Mouse (Mus musculus) embryo, embryonic 10 days (tissue): ENCODE results near the gene Ssbp3.

Source experiments
- DNase-seq: peaks from one replicate; pipeline ENCODE4 v3.0.0-alpha.2; 2015; ENCODE audit warnings: low spot score

The Ssbp3 gene

DNA sequence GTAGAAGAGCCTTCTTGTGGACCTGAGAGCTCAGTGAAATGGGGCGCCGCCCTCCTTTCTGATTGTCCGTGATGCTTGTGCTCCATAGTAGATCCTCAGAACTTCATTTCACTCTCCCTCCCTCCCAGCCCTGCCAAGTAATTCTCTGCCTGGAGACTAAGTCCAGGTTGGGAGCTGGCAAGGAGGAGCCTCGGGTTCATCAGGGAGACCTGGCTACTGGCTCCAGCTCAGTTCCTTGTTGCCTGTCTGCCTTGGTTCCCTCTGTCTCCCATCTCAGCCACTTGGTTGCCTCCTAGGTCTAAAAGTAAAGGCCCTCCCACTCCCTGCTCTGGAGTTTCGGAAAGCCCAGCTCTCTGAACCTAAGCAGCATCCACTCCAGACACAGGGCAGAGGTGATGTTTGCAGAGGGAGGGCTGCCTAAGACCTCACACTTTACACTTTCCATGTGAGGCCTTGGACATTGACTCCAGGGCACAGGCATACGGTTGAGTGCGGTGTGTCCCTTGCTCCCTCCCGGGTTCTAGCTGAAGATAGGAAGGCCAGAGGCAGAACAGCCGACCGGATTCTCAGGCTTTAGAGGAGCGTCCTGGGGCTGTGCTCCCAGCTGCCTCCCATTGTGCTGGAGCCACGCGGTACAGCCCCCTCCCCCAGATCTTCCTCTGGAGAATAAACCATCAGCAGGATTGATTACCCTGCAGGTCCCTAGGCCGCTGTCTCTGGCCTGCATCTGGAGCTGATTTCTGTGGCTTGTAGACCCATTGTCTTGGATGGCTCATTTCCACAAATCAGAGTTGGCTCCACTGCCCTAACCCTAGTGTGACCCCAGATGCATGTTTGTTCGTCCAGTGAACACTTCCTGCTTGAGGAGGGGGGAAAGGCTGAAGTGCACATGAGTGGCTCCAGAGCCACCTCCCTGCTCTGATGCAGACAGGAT lies 75.7 kb downstream of the Ssbp3 start:
- peak; percentile 90 for DNase-seq

DNA sequence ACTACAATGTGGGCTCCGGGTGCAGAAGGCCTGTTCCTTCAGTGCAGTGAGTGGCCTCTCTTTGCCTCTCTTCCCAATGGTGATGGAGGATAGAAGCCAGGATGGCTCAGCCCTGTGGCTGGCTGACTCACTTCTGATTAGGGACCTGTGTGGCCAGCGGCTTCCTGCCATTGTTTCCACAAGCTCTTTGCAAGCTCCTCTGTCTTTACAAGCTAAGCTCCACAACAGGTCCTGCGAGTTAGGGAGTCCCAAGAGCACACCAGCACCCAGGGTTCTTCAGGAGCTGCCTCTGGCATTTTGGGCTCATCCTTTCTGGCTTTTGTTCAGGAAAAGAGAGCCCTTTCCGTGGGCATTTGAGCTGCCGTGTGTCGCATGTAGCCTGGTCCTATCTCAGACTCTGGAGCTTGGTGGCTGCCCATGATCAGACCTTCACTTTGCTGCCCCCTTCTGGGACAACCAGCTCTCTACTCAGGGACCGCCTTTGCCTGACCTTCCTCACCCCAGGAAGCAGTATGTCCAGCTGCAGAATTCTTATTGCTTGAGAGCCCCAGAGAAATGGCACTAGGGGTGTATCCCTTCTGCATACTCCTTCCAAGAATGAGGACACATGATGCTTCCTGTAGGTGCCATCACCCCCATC lies 77.3 kb downstream of the Ssbp3 start:
- peak; percentile 91 for DNase-seq

DNA sequence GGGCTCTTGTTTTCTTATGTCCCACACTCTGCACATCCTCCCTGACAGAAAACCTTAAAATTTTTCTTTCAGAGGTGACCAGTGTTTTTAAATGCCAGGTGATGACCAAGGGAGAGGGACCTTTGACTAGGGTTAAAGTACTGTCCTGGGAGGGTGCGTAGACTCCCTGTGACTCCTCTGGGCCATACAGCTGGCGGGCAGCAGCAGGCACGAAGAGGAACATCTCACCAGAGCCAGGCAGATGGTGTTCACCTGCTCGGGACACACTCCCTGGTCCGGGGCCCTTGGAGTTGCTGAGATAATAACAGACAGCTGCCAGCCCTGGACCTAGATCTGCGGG lies 78.4 kb downstream of the Ssbp3 start:
- no peak for DNase-seq

DNA sequence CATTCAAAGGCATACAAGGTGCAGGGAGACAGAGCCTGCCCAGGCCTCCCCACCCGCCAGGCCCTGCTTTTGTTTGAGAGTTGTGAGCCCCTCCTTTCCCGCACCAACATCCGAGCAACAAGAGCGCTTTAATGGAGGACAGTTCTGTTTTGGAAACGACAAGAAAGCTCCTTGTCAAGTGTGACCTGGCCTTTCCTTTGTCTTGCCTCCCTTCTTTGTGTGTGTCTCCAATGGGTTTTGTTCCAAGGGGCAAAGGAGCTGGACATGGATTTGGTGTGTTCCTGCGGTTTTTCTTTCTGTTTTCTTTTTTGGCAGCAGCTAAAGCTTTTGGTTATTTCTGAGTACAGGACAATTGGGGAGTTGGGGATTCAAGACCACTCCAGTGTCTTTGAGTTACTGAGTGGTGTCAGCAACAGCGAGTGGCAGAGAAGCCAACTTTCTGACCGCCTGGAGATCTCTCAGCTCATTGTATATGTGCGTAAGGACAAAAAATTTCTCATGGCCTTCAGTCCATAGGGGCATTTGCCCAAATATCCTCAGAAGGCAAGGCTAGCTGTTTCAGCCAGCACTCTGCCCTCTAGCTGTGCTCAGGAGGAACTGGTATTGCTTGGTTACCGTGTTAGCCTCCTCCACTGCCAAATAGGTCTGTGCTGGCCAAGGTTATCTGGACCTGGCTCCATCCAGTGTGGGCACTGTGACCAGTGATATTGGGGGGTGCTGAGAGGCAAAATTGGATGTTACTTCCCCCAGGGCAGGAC lies 78.9 kb downstream of the Ssbp3 start:
- peak; percentile 82 for DNase-seq

DNA sequence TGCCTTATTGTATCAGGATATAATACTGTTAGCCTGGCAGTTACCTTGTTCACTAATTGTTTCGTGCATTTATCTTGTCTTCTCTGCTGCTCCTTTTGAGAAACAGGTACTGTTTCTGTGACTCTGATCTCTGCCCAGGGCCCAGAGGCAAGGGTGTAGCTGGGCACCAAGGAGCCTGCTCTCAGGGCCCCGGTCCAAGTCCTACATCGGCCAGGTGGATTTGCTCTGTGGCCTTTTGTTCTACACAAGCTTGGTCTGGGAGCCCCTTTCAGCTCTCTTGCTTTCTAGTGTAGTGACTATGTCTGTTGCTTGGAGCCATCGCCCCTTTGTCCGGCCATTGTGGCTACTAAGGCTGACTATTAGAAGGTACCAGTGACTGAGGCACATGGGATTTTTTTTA lies 82.6 kb downstream of the Ssbp3 start:
- no peak for DNase-seq

DNA sequence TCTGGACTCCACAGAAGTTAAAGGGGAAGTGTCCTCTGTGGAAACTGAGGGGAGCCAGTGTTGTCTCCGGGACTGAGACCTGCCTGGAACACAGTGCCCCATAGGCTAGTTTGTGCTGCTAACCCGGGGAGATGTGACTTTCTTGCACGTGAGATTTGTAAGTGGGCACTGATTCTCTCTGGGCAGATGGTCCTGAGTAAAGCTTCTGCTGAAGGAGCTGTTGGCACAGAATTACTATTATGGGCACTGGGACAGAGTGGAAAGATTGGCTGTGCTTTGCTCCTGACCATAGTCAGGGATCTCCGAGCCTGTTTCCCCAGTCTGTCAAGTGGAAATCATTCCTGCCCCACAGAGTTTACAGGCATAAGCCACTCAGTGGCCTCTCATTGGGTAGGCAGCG lies 83.8 kb downstream of the Ssbp3 start:
- DNase-seq = no peak

DNA sequence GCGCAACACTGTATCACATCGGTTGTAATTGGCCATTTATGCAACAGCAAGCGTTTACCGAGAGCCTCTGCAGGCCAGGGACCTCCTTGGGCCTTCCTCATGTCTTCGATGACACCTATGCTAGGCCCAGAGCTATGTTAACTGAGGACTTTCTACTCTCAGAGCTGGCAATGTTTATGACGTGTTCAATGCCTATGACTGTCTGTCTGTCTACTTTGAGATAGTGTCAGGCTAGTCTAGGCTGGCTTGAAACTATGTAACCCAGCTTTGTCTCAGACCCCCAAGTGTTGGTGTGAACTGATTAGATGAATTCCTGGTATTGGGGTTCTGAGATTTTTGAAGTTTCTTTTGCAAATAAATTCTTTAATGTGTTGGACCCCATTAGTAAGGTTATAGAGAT lies 84.6 kb downstream of the Ssbp3 start:
- DNase-seq = no peak

DNA sequence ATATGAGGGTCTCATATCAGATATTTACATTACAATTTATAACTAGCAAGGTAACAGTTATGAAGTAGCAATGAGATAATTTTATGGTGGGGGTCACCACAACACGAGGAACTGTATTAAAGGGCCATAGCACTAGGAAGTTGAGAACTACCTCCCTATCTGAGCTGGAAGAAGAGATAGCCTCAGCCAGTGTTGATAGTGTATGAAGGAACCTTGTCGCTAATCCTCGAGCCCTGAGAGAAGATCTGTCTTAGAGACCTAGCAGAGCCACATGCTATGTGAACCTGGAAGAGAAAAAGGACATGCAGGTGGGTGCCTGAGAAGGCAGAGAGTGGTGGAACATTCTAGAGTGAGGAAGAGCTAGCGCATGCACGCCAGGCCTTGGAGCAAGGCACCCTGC lies 85.0 kb downstream of the Ssbp3 start:
- no peak for DNase-seq

DNA sequence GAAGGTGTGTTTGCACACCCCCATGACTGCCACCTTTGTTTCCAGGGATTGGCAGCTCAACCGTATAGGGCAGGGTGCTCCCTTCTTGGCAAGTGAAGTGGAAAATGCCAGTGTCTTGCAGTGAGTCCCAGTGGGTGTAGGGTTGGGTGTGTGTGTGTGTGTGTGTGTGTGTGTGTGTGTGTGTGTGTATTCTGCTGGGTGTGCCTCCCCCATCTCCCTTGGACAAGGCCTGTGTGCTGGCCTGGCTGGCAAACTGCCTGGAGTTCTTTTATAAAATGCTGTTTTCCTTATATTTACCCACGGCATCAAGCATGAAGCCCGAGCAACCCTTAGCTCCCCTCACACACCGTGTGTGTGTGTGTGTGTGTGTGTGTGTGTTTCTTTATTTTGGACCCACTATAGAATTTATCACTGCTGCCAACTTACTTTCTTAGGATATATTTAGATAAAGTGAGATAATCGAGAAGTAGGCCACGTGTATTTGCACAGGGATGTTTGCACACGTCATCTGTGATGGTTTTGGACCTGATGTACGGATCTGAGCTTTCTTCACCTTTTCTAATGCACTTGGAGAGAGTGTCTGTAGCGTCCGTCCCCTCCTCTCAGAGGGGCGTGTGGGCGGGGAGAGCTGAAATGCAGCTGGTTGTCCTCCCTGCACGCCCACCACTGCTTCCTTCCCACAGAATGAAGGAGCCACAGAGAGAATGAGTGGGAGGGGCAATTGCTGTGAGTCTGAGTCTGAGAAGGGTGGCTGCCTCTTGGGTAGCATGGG lies 86.0 kb downstream of the Ssbp3 start:
- DNase-seq = no peak

DNA sequence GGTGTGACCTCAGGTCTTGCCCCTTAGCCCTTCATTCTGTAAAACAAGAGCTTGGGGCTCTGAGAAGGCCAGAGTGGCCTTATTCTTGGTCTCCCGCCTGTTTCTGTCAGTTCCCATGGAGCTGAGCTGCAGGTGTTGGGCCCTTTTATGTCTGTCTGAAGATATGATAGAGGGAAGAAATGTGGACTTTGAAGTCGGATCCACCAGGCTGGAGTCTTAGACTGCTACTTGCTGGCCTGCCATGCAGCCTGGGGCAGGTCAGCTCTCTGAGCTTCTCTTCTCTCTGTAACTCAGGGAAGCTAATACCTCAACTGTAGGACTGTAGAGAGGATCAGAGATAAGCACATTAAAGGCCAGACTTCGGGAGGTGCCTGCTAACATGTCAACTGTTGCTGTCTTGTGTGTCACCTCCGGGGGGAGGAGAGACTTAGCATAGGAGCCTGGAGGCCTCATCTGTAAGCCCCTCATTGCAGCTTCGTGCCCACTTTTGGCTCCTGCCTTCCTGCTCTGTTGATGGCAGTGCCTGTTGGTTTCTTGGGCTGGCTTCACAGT lies 90.8 kb downstream of the Ssbp3 start:
- DNase-seq = no peak

DNA sequence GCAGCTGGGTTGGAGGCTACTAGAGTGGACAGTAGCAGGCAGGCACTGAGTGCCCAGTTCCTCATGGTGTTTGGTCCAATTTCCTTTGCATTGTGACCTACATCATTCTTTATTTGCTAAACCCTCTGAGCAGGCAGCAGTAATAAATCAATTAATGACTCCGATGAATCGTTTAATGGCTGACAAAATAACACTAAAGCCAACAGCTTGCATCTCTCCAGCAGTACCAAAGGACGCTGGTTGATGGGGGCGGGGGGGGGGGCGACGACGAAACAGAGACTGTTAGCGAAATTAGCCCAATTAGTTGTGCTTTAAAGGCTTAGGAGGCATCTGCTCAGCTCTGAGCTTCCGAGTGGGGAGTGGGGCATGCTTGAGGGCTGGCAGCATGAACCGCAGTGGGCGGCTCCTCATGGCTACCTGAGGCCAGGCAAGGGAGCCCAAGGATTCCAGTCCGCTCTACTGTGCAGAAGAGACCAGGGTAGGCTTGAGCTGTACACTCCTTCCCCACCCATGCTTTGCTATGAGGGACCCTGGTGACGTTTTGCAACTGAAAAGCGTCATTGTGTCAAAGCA lies 91.5 kb downstream of the Ssbp3 start:
- no peak for DNase-seq

DNA sequence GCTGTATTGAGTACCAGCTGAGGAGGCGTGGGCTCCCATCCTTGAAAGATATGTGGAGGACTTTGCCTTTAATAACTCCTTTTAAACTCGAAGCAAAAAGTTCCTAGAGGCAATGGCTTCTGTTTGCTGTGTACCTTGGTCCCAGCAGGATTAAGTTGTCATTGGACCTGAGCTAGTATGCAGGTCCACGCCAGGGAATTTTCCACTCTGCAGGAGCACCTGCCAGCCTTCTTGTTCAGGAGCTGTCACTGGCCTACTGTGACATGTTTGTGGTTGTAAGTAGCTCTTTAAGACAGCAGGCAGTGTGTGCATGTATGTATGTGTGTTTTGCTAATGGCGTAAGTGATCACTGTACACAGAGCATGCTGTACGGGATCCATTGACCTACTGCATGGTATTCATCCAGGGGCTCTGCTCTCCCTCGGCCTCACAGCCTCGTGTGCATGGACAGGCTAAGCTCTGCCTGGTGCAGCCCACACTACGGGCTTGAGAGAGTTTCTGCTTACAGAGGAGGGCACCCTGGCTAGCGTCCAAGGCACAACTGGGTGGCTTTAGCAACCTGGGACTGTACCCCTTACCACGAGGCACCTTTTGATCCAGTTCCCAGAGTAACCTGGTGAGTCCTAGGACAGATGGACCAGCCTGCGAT lies 92.1 kb downstream of the Ssbp3 start:
- no peak for DNase-seq

DNA sequence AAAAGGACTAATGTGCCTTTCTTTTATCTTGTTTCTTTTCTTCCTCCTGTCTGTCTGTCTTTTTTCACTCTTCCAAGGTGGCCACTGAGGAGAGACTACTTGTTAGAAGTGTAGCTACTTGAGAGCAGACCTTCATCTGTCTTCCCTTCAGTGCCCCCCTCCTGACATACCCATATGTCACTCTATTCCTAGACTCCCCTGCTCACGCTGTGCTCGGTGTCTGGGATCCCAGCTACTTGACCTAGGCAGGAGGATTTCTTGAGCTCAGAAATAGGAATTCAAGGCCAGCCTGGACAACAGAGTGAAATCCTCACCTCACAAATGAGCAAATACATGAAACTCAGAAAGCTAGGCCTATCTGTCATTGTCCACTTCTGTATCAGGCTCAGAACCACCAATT lies 92.7 kb downstream of the Ssbp3 start:
- no peak for DNase-seq

DNA sequence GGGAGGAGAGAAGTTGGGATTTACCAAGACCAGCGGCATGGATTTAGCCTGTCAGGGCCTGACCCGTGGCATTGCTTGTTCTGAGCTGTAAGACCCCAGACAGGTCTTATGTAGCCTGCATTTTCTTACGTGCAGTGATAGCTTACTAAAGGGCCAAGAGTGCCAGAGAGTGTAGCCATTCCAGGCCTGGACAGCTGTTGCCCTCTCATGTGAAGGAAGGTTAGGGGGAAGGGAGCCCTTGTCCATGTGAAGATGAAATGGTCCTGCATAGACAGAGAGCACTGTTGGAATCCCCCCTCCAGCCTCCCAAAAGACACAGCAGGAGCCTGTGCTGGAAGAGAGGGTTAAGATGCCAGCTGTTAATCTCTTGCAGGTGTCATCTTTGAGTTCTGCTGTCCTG lies 93.3 kb downstream of the Ssbp3 start:
- no peak for DNase-seq

DNA sequence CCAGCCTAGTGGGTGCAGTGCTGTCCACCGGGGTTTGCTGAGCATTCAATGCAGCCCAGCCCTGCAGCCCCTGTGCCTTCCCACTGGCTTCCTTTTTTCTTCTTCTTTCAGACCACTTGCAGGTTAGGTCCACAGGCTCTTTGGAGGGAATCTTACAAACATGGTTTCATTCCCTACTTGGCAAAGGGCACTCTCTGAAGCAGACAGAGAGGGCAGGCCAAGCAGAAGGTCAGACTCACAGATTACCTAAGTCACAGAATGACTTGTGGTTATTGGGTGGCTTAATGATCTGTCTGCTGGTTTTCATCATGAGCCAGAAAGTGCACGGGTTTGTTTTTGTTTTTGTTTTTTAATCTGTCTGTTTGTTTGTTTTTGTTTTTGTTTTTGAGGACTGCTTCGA lies 93.8 kb downstream of the Ssbp3 start:
- no peak for DNase-seq

DNA sequence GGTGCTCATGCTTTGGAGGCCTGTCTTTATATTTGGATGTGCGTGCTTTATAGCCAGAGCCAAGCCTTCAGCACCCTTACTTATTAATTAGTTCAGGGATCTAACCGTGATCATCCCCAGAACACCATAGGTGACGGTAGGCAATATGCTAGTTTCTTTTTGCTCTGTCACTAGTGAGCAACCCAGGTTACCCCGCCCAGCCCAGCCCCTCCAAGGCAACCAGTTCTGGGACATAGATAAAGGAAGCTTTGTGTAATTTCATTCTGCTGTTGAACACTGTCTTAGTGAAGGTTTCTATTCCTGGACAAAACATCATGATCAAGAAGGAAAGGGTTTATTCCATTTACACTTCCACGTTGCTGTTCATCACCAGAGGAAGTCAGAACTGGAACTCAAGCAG lies 94.7 kb downstream of the Ssbp3 start:
- no peak for DNase-seq

DNA sequence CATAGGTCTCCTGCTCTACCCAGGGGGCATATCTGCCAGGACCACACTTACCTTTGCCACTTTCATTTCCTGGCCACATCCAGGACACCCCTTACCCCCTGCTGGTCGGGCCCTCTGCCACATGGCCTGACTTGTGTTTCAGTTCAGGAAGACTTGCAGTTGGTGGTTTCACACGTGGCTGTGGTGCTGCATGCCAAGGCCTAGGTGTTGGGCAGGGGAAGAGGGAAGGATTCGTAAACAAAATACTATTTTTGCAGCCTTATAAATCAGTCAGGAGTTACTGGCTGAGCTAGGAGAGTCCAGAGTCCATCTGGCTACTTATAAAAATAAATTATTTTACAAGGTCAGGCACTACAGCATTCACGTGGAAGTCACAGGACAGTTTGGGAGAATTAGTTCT lies 95.7 kb downstream of the Ssbp3 start:
- no peak for DNase-seq

DNA sequence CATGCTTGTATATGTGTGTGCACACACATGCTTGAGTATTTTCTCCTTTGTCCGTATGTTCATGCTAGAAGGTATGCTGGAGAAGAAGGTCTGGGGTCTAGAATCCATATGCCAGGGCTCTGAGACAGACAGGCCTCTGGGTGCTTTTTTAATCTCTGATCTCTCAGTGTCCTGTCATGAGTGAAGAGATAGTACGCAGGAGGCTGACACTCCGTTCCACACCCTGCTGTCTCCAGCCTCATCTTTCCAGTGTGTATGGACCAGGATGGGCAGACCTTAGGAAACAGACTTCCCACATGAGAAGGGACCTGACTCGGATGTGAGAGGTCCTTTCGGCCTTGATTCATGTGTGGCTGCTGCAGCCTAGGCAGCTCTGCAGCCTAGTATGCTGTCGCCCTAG lies 96.3 kb downstream of the Ssbp3 start:
- DNase-seq = no peak

DNA sequence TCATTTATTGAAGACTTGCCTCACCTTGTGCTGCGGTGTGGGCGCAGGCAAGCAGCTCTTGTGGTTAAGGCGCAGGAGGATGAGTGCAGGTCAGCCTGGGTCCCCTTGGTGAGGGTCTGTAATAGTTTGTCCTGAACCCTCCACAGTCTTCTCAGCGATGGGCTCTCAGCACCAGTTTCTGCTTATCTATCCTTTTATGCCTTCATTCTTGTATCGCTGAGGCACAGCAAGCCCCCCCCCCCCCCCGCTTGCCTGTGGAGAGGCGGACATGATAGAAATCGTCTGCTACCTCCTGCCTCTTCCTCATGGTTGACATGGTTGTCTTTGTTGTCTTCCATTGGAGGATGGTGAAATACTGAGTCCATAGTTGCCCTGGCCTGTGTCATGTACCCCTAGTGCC lies 96.9 kb downstream of the Ssbp3 start:
- DNase-seq = no peak

DNA sequence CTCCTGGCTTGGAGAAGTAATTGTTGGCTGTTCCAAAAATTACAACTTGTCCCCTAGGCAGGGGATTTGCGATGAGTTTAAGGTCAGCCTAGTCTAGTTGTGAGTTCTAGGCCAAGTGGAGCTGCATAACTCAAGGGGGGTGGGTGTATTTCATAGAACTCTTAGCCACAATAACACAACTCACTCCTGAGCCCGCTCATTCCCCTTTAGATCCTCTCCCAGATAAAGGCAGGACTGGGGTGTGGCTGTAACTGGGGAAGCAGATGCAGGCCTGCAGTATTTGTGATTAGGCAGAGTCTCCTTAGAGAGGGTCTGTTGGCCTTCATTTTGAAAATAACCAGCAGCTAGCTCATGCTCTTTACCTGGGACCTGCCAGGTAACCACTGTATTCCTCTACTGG lies 97.7 kb downstream of the Ssbp3 start:
- DNase-seq = no peak

DNA sequence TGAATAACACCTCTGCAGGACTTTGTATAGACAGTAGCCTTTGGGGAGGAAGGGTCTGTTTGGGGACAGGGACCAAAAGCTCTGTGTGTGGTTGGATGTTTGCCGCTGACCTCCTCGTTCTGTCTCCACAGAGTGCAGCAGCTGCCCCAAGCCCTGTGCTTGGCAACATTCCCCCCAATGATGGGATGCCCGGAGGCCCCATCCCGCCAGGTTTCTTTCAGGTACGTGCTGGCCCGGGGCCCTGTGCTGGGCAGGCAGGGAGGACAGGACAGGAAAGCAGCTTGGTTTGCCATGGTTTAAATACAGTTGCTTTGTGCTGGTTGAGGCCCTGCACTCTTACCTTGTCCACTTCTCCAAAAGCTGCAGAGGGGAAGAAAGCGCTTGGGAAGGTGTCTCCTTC lies 99.0 kb downstream of the Ssbp3 start:
- DNase-seq = no peak
